Mouse (Mus musculus): Measurements from ENCODE around the gene Rnf220. TPM values are rescaled to one million over a fixed set of nuclear protein-coding genes. Genes with fewer than 3 reads are reported as not detected.

The Rnf220 gene
- polyA plus RNA-seq, 1 experiment = 73.9 TPM

DNA sequence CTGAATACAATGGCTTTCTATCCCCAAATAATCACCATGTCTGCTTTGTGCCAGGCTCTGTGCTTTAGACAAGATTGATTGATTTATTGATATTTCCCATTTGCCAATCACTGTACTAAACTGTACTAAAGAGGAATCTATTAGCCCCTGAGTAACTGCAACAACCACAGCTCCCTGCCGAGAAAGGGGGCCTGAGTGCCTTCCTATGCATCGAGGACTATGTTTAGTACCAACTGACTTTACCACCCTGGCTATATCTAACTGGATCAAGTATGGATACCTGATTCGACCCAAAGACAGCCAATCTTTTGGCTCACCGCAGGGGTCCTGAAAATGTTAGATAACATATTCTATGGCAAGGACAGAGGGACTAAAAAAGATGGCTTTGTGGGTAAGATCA is 33.0 kb upstream of the Rnf220 start:
- Histone ChIP-seq H3K36me3 (ENCODE audit: control insufficient read depth, insufficient read depth, low read length) (no peaks in the 10 kb centered on the region), H3K27me3 (ENCODE audit: control insufficient read depth, insufficient read depth, low read length) (no peaks in the 10 kb centered on the region), H3K27ac (ENCODE audit: insufficient read depth, low read depth, low read length) (no peak overlapping the region), H3K4me3 (ENCODE audit: low read depth, low read length) (no peak overlapping the region), H3K4me1 (ENCODE audit: control insufficient read depth, insufficient read depth, insufficient read length, low read length) (no peaks in the 10 kb centered on the region)
- WGBS = 80% methylated on average over 4 of the region's 4 CpGs
- no peak for TF ChIP-seq CTCF (IDR thresholded peaks at IDR 0.05; ENCODE audit: extremely low read depth, insufficient read length, insufficient replicate concordance, low read depth, low read length)
- no peak for TF ChIP-seq POLR2A (IDR thresholded peaks at IDR 0.05; ENCODE audit: low read depth, low read length)

DNA sequence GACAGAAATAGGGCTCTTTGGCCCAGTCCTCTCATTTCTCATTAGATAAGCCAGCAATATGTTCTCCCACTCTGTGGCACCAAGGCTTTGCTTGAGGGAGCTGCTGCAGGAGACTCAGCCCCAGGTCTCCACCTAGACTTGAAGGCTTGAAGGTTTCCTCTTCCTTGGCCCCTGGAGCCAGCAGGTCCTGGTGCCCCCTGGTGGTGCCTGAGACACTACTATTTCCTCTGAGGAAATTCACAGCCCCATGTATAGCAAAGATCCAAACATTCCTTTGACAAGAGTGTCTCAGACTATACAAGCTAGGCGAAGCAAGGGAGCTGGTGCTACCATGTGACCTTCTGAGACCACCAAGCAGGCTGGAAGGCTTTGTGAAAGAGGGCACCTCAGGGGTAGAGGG is 31.1 kb upstream of the Rnf220 start:
- no peaks in the 10 kb centered on the region for H3K4me1 ChIP-seq (ENCODE audit: control insufficient read depth, insufficient read depth, insufficient read length, low read length)
- H3K27me3 ChIP-seq (ENCODE audit: control insufficient read depth, insufficient read depth, low read length) = no peaks in the 10 kb centered on the region
- peak; percentile 61; the same call in 1 of the 2 replicates for TF ChIP-seq CTCF (IDR thresholded peaks at IDR 0.05; ENCODE audit: extremely low read depth, insufficient read length, insufficient replicate concordance, low read depth, low read length)
- TF ChIP-seq POLR2A (IDR thresholded peaks at IDR 0.05; ENCODE audit: low read depth, low read length) = no peak
- no peak overlapping the region for H3K4me3 ChIP-seq (ENCODE audit: low read depth, low read length)
- 17% methylated on average over 1 of the region's 1 CpGs for WGBS
- no peak overlapping the region for H3K27ac ChIP-seq (ENCODE audit: insufficient read depth, low read depth, low read length)
- H3K36me3 ChIP-seq (ENCODE audit: control insufficient read depth, insufficient read depth, low read length) = no peaks in the 10 kb centered on the region

DNA sequence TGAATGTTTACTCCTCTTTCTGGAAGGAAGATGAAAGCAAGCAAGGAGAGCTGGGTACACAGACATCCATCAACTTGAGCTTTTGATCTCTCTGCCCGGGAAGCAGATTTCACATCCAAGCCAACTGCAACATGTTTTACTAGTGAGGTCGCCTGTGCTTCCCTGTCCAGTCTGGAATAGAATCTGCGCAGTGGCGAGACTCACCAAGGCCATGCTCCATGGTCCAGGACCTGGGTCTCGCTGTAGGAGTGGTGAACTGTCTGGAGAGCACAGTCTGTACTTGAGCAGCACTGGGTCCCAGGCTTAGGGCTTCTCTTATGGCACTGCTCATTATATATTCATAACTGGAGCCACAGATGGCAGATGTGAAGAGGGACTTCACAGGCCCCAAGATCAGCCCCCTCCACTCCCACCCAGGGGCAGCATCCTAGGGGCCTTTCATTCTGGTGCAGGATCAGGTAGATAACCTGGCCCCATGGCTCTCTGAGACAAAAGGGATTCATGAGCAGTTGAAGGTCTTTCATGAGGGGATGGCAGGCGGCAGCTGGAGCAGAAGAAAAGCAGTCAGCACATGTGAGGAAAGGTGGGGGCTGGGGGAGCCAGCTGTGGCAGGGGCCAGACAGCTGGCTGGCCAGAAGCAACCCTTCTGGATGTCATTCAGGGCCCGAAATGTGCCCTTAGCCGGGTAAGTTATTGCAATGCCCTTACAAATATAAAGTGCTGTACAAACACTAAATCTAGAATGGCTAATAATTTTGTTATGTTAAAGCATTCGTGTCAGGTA is 30.5 kb upstream of the Rnf220 start:
- WGBS = 70% methylated on average over 9 of the region's 9 CpGs
- no peaks in the 10 kb centered on the region for H3K27me3 ChIP-seq (ENCODE audit: control insufficient read depth, insufficient read depth, low read length)
- no peak overlapping the region for H3K27ac ChIP-seq (ENCODE audit: insufficient read depth, low read depth, low read length)
- H3K36me3 ChIP-seq (ENCODE audit: control insufficient read depth, insufficient read depth, low read length) = no peaks in the 10 kb centered on the region
- no peak overlapping the region for H3K4me3 ChIP-seq (ENCODE audit: low read depth, low read length)
- TF ChIP-seq CTCF (IDR thresholded peaks at IDR 0.05; ENCODE audit: extremely low read depth, insufficient read length, insufficient replicate concordance, low read depth, low read length) = no peak
- no peak for TF ChIP-seq POLR2A (IDR thresholded peaks at IDR 0.05; ENCODE audit: low read depth, low read length)
- no peaks in the 10 kb centered on the region for H3K4me1 ChIP-seq (ENCODE audit: control insufficient read depth, insufficient read depth, insufficient read length, low read length)

DNA sequence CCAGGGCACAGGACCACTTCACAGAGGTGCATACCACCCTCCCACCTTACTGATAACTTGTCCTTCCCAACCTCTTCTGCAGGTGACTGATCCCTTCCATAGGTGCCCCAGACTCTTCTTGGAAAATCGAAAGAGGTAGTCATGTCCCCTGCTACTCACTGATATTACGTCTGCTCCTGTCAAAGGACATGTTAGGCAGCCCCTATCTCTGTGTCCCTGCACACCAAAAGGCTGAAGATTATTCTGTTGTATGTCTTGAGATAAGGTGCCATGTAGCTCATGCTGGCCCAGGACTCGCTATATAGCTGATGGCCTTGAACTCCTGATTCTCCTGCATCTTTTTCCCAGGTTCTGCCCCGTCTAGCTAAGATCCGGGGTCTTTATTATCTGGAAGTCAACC is 29.1 kb upstream of the Rnf220 start:
- Histone ChIP-seq H3K4me3 (ENCODE audit: low read depth, low read length) (no peak overlapping the region), H3K27ac (ENCODE audit: insufficient read depth, low read depth, low read length) (no peak overlapping the region), H3K27me3 (ENCODE audit: control insufficient read depth, insufficient read depth, low read length) (no peaks in the 10 kb centered on the region; the same call in 1 of the 2 replicates), H3K36me3 (ENCODE audit: control insufficient read depth, insufficient read depth, low read length) (no peaks in the 10 kb centered on the region), H3K4me1 (ENCODE audit: control insufficient read depth, insufficient read depth, insufficient read length, low read length) (no peaks in the 10 kb centered on the region)
- TF ChIP-seq POLR2A (IDR thresholded peaks at IDR 0.05; ENCODE audit: low read depth, low read length) (no peak), CTCF (IDR thresholded peaks at IDR 0.05; ENCODE audit: extremely low read depth, insufficient read length, insufficient replicate concordance, low read depth, low read length) (no peak)
- WGBS = 85% methylated on average over 5 of the region's 5 CpGs

DNA sequence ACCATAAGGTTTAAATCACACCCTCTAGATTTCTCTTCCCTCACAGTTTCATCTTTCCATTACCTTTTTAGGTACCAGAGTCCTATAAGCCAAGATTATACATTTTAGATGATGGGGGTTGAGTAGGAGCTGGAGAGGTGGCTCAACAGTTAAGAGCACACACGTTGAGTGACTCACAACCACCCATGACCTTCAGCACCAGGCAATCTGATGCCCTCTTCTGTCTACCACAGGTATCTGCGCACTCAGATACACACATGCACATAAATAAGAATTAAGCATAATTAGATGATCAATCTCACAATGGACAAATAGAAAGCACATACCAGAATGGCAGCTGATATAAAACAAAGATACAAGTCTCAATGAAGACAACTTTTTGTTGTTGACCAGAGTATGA is 24.5 kb upstream of the Rnf220 start:
- 40% methylated on average over 2 of the region's 2 CpGs for WGBS
- TF ChIP-seq CTCF (IDR thresholded peaks at IDR 0.05; ENCODE audit: extremely low read depth, insufficient read length, insufficient replicate concordance, low read depth, low read length) (no peak), POLR2A (IDR thresholded peaks at IDR 0.05; ENCODE audit: low read depth, low read length) (no peak)
- no peaks in the 10 kb centered on the region; the same call in 1 of the 2 replicates for H3K27me3 ChIP-seq (ENCODE audit: control insufficient read depth, insufficient read depth, low read length)

DNA sequence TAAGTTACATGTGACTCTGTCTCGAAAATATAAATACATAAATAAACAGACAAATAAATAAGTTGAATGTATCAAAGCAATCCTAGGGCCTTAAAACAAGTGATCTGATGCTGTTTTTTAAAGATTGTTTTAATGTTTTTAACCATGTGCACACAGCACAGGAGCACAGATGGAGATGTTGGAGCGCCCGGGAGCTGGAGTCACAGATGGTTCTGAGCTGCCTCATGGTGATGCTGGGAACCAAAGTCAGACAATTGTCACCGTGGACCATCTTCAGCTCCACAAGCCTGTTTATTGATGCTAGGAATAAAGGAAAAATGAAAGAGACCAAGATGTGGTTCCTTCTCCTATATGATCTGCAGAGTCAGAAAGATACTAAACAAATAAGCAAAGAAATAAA is 21.4 kb upstream of the Rnf220 start:
- H3K36me3 ChIP-seq (ENCODE audit: control insufficient read depth, insufficient read depth, low read length) = no peaks in the 10 kb centered on the region
- H3K4me3 ChIP-seq (ENCODE audit: low read depth, low read length) = no peak overlapping the region
- WGBS = 88% methylated on average over 4 of the region's 4 CpGs
- no peaks in the 10 kb centered on the region for H3K4me1 ChIP-seq (ENCODE audit: control insufficient read depth, insufficient read depth, insufficient read length, low read length)
- H3K27me3 ChIP-seq (ENCODE audit: control insufficient read depth, insufficient read depth, low read length) = peaks cover 5% of the 10 kb centered on the region; the same call in 1 of the 2 replicates
- H3K27ac ChIP-seq (ENCODE audit: insufficient read depth, low read depth, low read length) = no peak overlapping the region
- TF ChIP-seq CTCF (IDR thresholded peaks at IDR 0.05; ENCODE audit: extremely low read depth, insufficient read length, insufficient replicate concordance, low read depth, low read length) (no peak), POLR2A (IDR thresholded peaks at IDR 0.05; ENCODE audit: low read depth, low read length) (no peak)

More for the DNA sequence above, 24.5 kb upstream of the Rnf220 start:
- no peaks in the 10 kb centered on the region for H3K4me1 ChIP-seq (ENCODE audit: control insufficient read depth, insufficient read depth, insufficient read length, low read length)
- H3K36me3 ChIP-seq (ENCODE audit: control insufficient read depth, insufficient read depth, low read length) = no peaks in the 10 kb centered on the region
- H3K4me3 ChIP-seq (ENCODE audit: low read depth, low read length) = no peak overlapping the region
- no peak overlapping the region for H3K27ac ChIP-seq (ENCODE audit: insufficient read depth, low read depth, low read length)

DNA sequence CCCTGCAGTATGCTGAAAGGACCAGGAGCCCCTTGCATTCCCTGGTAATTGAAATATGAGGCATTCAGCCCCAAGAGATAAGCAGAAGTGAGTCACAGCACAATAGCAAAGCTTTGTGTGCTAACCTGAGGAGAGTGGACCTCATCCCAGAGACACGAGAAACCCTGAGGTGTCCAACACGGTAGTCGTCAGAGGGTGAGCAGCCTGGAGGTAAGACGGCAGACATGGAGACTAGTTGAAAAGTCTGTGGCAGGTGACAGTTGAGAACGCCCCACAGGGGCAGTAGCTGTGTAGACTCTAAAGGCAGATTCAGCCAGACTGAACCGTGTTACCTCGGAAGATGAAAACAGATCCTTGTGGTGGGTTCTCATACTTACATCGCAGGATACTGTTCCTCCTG is 2.2 kb upstream of the Rnf220 start:
- TF ChIP-seq POLR2A (IDR thresholded peaks at IDR 0.05; ENCODE audit: low read depth, low read length) (no peak), CTCF (IDR thresholded peaks at IDR 0.05; ENCODE audit: extremely low read depth, insufficient read length, insufficient replicate concordance, low read depth, low read length) (no peak)
- peaks cover 36% of the 10 kb centered on the region for H3K27me3 ChIP-seq (ENCODE audit: control insufficient read depth, insufficient read depth, low read length)
- H3K4me3 ChIP-seq (ENCODE audit: low read depth, low read length) = no peak overlapping the region
- peaks cover 16% of the 10 kb centered on the region for H3K4me1 ChIP-seq (ENCODE audit: control insufficient read depth, insufficient read depth, insufficient read length, low read length)
- H3K36me3 ChIP-seq (ENCODE audit: control insufficient read depth, insufficient read depth, low read length) = no peaks in the 10 kb centered on the region
- 76% methylated on average over 8 of the region's 8 CpGs for WGBS
- H3K27ac ChIP-seq (ENCODE audit: insufficient read depth, low read depth, low read length) = no peak overlapping the region

Measured in small intestine, adult 2 months (tissue).